Mouse (Mus musculus) right cerebral cortex, adult 2 months (tissue): Measurements from ENCODE around the gene Lclat1.
"Not testable (repeated sequence)": the region's sequence is repeated elsewhere in the genome, so short reads cannot be mapped to it uniquely, and the experiment has no call there.

Experiments used
- DNase-seq, 2 experiments: peaks; one replicate each; pipeline ENCODE4 v3.0.0; 2021 to 2022; ENCODE audit warnings: low spot score in 2 of 2

Lclat1 gene

DNA sequence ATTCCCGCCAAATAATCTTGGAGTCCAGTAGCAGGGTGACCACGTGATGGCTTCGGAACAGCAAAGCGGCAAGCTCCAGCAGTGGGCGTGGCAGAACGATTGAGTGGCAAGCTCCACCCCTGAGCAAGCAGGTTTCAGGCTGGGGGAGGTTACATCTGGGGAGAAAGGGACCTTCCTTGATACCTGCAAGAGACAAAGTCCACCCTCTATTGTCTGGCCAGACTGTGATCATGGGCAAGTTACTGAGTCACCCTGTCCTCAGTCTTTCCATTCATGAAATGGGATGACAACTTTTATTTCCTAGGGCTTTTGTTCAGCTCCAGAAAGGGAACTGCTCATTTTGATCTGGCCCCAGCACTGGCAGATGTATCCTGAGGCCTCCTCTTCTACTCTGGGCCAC lies 174.9 kb downstream of the Lclat1 start:
- DNase-seq, result not testable (repeated sequence)

DNA sequence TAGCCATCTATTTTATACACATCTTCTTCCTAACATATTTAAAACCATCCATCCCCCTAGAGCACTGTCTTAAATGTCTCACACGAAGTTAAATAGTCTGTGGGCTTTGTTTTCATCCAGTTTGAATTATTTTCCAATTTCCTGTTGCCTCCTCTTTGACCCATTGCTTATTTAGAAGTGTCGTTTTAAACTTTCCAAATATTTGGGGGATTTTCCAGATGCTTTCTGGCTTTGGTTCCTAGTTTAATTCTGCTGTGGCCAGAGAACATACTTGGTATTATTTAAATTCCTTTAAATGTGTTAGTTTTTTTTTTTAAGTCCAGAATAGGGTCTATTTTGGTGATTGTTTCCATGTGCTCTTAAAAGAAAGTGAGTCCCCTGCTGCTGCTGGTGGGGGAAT lies 176.5 kb downstream of the Lclat1 start:
- no peak for DNase-seq
